Mouse (Mus musculus) telencephalon, adult 2 months (tissue): ENCODE results near the gene Zbtb7b.
A peak's percentile ranks its signal among the peaks of the same experiment; 100 is the strongest.

ENCODE experiments used
- DNase-seq: peaks from one replicate; pipeline ENCODE4 v3.0.0-alpha.2; 2011; ENCODE audit warnings: low read depth, low spot score

Gene Zbtb7b

DNA sequence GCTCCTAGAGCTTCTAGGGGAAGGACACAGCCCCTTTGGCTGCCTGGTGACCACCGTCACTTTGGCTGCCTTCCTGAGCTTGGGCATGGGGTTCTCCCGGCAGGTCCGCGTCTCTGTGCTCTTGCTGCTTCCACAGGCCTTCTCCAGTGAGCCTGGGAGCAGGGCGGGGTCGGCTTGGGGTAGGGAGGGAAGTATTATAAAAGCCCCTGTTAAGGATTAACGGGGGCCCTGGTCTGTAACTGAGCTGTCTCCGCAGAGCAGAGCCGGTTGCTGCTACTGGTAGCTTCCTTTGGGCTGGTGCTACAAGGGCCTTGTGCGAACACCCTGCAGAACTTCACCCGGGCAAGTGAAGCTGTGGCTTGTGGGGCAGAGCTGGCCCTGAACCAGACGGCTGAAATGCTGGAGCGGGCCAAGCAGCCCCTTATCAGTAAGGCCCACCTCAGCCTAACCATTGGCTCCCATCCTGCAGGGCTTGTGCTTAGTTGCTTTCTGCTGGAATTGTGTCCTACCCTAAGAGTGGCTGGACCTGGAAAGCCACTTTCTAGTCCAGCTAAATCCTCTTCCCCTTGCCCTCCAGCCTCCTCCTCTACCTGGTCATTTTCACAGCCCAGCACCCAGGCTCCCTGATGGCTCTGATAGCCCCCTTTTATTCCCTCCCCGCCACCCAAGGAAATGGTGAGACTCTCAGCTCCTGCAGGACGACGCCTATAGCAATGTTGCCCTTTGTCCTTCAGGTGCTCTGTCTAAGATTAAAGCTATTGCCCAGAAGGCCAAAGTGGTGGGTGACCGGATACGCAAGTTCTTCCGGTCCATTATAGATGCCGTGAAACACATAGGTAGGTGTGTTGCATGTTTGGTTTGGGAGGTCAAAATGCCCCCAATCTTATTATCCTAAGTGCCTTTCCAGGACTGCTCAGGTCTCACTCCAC is 28.8 kb downstream of the Zbtb7b start:
- DNase-seq, result no peak

DNA sequence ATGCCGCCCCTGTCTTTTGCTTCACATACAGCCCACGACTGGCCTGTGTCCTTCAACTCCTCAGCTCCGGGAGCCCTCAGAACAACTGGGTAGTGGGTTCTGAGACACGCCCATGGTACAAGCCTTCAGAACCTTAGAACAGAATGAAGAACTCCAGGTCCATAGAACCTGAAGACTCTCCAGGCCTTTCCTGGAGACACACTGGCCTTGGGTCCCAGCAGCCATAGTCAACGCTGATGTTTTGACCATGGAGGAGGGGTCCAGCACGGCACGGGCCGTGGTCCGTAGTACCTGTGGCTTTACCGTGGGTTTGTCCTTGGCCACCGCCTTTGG is 29.5 kb downstream of the Zbtb7b start, which contains the start of gene Dcst1:
TSS of gene Dcst1 (minus strand) at position 101 of the 333 bp plus-strand sequence.
- DNase-seq, result no peak

DNA sequence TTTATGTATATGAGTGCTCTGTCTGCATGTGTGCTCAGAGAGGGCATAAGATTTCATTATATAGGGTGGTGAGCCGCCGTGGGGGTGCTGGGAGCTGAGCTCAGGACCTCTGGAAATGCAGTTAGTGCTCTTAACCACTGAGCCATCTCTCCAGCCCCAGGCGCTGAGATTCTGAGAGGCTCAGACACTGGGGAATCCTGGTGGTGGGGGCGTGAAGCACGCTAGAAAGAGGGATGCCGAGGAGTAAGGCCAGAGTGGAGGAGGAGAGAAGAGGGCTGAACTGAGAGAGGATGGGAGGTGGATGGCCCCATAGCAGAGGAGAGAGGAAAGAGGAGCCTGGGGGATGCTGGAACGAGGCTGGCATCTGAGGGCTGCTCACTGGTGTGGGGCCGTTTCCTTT is 29.9 kb downstream of the Zbtb7b start:
- DNase-seq, result no peak

DNA sequence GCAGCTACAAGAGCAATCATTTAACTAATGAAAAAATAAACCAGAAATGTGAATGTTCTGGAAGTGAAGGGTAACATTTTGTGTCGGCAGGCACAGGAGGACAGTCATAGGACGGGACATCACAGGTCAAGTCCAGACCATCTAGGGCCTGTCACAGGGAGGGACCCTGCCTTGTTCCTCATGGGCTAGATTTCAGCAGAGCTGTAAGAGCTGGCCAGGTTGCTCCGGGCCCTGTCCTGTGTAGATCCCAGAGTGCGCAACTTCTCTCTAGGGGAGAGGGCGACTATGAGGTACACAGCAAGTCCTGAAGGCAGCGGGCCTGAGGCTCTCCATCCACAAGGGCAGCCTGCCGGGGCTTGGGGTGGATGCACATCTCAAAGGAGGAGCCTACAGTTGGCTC is 32.9 kb downstream of the Zbtb7b start, which contains the start of gene Dcst2:
TSS of gene Dcst2 (plus strand) at position 301 of the 400 bp plus-strand sequence.
- no peak for DNase-seq

DNA sequence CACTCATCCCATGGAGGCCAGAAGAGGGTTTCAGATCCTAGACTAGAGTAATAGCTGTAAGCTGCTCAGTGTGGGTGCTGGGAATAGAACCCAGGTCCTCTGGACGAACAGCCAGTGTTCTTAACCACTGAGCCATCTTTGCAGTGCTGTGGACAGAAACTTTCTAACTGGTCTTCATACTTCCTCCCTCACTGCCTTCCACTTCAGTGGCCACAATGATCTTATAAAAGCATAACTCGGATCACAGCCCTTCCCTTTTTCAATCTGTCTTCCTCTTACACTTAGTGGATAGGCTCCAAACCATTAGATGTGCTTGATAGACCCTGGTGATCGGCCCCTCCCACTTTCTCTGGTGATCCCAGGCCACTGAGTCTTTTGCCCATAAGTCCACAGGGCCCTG is 34.3 kb downstream of the Zbtb7b start:
- DNase-seq, result no peak

GRCm38 (mm10) chr3:89359630-89360029 is 34.9 kb downstream of the Zbtb7b start:
- no peak for DNase-seq

DNA sequence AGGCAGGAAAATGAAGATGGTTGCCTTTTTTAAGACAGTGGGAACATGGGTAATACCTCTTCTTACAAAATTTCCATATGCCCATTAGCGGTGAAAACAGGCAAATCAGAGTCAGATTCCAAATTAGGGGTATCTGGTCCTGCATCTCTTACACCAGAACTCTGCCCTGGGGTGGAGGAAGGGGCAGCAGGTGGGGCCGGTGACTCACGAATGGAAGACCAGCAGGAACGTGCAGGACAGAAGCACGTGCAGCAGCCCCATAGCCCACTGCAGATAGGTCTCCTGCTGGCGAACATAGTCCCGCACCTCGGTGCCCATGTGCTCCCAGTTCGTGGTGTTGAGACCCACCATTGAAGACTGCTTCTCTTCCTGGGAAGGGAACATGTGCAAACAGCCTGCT is 38.5 kb downstream of the Zbtb7b start:
- DNase-seq, result no peak

GRCm38 (mm10) chr3:89355512-89355902 is 39.1 kb downstream of the Zbtb7b start:
- DNase-seq, result no peak

GRCm38 (mm10) chr3:89354816-89355511 is 39.6 kb downstream of the Zbtb7b start:
- DNase-seq, result no peak

DNA sequence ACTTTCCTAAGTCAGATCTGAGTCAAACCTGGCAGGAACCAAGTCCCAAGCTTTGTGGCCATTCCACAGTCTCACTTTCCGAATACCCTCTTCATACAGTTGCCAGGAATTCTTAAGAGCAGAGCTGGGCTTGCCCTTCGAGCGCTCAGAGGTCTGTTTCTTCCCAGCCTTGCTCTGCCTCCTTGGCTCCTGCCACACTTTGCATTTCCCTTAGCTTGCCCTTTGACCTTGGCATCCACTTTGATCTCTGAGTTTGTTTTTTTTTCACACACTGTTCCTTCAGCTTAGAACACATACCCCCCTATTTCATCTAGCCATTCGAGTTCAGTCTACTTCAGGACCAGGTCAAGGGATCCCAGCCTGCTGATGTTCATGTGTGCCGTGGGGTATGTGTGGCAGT is 43.3 kb downstream of the Zbtb7b start:
- no peak for DNase-seq

DNA sequence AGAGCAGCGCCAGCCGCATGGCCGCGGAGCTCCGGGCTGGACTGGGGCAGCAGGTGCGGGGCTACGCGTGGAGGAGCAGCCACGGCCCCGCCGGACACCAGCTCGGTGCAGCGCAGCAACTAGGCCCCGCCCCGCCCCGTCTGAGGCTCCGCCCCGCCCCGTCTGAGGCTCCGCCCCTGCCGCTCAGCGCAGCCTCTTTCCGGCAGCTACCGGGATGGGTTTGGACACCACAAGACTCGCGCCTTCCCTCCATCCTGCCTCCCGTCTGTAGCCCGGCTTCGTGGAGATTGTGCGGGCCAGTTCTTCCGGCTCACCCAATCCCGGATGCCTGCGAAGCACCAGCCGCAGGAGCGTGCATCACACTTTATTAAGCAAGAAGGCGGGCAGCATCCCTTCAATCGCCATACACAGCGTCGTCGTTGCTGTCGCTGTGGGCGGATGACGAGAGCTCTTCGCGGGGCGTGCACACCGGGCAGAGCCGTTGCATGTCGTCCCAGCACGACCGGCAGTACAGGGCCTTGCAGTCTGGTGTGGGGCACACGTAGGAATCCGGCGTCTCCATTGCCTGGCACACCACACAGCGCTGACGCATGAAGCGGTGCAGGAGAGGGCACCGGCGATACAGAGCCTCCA is 44.6 kb downstream of the Zbtb7b start, which contains the start of gene Adam15:
TSS of gene Adam15 (minus strand) at position 128 of the 633 bp plus-strand sequence.
- peak; percentile 67 for DNase-seq

DNA sequence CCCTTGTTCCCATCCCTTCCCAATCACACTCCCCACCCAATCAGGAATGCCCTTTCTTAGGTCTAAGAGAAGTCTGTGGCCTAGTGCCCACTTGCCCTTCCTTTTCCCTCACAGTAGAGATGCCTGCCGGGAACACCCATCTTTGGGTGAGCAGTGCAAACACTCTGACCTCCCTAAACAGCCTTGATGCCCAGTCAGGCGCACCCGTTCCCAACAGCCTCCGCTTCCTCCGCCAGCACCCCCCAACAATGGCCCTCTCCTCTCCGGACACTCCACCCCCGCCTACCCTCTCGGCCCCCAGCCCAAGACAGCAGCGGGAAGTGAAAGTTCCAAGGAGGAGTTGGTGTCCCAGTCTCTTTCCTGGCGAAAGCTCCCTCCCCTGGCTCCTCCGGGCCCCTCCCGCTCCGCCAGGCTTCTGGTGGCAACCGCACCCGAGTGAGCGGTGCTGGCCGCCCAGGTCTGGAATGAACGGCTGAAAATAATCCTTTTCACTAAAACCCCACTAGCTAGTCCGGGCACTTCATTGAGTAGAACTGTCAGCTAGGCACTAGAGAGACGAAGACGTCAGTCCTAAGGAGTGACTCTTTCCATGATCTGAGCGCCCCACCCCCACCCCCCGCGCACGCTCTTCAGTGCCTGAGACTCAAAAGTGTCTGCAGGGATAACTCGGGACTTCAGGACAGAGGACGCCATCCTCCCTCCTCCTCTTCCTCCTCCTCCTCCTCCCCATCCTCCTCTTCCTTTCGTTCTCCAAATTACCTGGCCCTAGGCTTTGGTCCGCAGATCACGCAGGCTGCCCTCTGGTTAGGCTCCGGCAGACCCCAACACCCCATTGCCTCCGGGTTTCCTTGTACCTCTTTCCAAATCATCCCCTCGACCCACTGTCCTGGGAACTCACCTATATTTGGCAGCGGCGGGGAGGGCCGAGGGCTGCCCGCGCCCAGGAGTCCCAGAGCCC is 45.4 kb downstream of the Zbtb7b start:
- DNase-seq, result no peak

DNA sequence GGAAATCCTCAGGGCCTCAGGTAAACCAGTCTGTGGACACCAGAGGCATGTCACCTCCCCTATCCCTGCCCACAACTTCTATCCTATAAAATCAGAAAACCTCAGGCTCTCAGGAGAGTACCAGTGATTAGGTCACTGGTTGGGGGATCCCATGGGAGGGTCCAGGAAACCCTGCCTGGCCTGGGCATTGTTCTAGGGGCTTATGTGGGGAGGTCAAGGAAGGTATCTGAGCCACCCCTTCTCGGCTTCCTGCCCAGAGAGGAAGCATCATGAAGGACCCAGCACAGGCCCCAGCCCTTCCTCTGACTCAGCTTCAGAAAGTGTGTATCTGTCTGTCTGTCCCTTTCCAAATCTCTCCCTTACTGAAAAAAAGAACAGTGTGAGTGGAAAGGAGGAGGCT is 46.7 kb downstream of the Zbtb7b start:
- DNase-seq, result no peak

GRCm38 (mm10) chr3:89346815-89347540 is 47.6 kb downstream of the Zbtb7b start:
- DNase-seq, result no peak

- no peak for DNase-seq
Measured at GRCm38 (mm10) chr3:89343279-89343678, 51.3 kb downstream of the Zbtb7b start.

DNA sequence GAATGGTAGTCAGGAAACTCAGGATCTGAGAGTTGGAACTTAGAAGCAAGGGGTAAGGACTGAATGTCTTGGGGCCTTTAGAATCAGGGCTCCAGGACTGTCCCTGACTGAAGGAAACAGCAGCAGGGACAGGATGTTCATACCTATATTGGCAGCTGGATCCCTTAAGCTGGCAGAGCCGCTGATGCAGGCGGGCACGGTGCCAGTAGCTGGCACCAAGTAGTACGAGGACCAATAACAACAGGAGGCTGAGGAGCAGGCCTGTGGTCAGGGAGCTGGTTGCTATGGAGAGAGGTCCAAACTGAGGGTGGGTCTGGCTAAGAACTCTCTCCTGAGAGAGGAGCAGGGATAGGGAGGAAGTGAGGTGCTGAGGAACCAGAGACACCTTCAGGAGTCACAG is 52.8 kb downstream of the Zbtb7b start:
- DNase-seq, result no peak

- no peak for DNase-seq
Measured at GRCm38 (mm10) chr3:89340465-89340864, 54.1 kb downstream of the Zbtb7b start.

DNA sequence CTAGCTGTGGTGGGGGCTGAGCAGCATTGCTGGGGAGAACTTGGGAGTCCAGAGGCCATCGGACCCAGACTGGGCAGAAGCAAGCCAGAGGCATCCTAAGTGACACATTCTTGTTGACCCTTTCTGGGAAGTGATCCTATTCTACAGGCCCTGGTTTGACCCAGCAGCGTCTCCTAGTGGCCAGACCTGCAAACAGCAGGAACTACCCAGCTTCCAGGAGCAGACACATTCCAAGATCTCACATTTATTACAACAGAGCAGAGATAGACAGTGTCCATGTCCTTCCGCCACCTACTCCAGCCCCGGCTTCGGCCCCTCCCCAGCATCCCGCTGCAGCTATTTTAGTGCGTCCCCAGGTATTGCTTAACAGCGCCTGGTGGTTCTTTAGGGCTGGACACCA is 55.2 kb downstream of the Zbtb7b start:
- DNase-seq, result no peak

- DNase-seq, result no peak
Measured at GRCm38 (mm10) chr3:89337721-89338578, 56.6 kb downstream of the Zbtb7b start, which contains the start of gene Efna4. TSS of gene Efna4 (minus strand) at chr3:89338028.
